Mouse (Mus musculus) intestine, embryonic 16.5 days (tissue): ENCODE data around the gene Ccdc63. TPM values are rescaled to one million over a fixed set of nuclear protein-coding genes. Genes with fewer than 3 reads are reported as not detected.

Experiments used
- ATAC-seq: fragments of 200-750 bp; cut with Nextera tagmentation; 2 replicates; pipeline ENCODE4 v1.8.0; 2017; ENCODE audit warnings: moderate TSS enrichment, moderate library complexity
- H3K27ac ChIP-seq: fragments of 300-500 bp; sonication (generic); 2 replicates; pipeline ENCODE4 v1.5.1; 2014; ENCODE audit warnings: mild to moderate bottlenecking, low read length
- H3K27me3 ChIP-seq: fragments of 300-500 bp; sonication (generic); replicated peaks from 2 replicates; pipeline ENCODE4 v1.6.1; 2014; ENCODE audit warnings: low read length, control low read depth, mixed read lengths; ENCODE audit not compliant: control insufficient read depth, insufficient read depth
- H3K36me3 ChIP-seq: fragments of 300-500 bp; sonication (generic); 2 replicates; pipeline ENCODE4 v1.6.1; 2014; ENCODE audit warnings: low read length, control low read depth; ENCODE audit not compliant: control insufficient read depth, insufficient read depth
- H3K4me1 ChIP-seq: fragments of 300-500 bp; sonication (generic); 2 replicates; pipeline ENCODE4 v1.6.1; 2014; ENCODE audit warnings: low read length, control low read depth, mixed read lengths; ENCODE audit not compliant: control insufficient read depth, insufficient read depth
- H3K4me2 ChIP-seq: fragments of 300-500 bp; sonication (generic); 2 replicates; pipeline ENCODE4 v1.6.1; 2014; ENCODE audit warnings: low read depth, low read length, control low read depth
- H3K4me3 ChIP-seq: fragments of 300-500 bp; sonication (generic); 2 replicates; pipeline ENCODE4 v1.5.1; 2014; ENCODE audit warnings: mild to moderate bottlenecking, low read length
- H3K9ac ChIP-seq: fragments of 300-500 bp; sonication (generic); 2 replicates; pipeline ENCODE4 v1.6.1; 2014; ENCODE audit warnings: low read depth, low read length
- H3K9me3 ChIP-seq: fragments of 300-500 bp; sonication (generic); 2 replicates; pipeline ENCODE4 v1.6.1; 2016; ENCODE audit warnings: low read length, control low read depth; ENCODE audit not compliant: control insufficient read depth
- WGBS: fragments of 180-500 bp; shearing (Covaris S2); extraction: QIAGEN DNeasy Blood & Tissue Kit; methylation state at CpG from one replicate; pipeline ENCODE4 v1.1.7; 2014; 5-methylcytosine and 5-hydroxymethylcytosine counted together
- polyA plus RNA-seq: library from polyadenylated mRNA; unstranded; fragments of >200 nt; fragmentation: Nextera tagmentation; extraction: Ambion mirVana; gene quantifications from 2 replicates; pipeline ENCODE4 v1.2.1, GENCODE M21; 2015

Gene Ccdc63
- polyA plus RNA-seq, 1 experiment from 2014 or later: not detected

DNA sequence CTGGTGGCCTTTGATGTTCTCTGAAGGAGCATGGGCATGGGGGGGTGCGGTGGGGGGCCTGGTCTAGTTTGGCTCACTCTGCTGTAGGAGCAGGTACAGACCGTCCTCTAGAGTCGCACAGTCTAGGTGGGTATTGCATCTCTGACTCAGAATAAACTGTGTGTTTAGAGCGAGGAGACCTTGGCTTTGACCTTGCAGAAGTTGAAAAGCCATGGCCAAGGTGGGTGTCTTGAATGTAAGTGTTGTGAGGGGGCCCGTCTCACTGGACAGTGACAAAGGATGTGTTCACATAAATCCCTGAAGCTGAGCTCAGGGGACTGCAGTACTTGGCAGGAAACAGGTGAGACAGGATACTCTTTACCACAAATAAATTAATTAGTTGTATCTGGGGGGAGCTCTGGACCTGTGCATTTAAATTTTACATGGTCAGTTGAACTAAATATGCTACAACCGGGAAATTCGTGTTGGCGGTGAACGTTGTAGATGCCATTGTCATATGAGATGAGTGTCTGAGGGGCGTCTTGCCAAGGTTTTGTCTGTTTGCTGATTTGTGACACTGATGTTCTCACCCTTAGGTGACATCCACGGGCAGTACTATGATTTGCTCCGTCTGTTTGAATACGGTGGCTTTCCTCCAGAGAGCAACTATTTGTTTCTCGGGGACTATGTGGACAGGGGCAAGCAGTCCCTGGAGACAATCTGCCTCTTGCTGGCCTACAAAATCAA, 27.9 kb upstream of the Ccdc63 start:
- Histone ChIP-seq H3K4me1 (peaks cover 10% of the 10 kb centered on the region), H3K4me2 (no peak overlapping the region), H3K4me3 (no peak overlapping the region), H3K27ac (no peak overlapping the region), H3K9me3 (no peaks in the 10 kb centered on the region), H3K36me3 (peaks cover 34% of the 10 kb centered on the region), H3K9ac (no peak overlapping the region), H3K27me3 (no peaks in the 10 kb centered on the region)
- ATAC-seq: no peak
- 88% methylated on average over 13 of the region's 14 CpGs for WGBS

DNA sequence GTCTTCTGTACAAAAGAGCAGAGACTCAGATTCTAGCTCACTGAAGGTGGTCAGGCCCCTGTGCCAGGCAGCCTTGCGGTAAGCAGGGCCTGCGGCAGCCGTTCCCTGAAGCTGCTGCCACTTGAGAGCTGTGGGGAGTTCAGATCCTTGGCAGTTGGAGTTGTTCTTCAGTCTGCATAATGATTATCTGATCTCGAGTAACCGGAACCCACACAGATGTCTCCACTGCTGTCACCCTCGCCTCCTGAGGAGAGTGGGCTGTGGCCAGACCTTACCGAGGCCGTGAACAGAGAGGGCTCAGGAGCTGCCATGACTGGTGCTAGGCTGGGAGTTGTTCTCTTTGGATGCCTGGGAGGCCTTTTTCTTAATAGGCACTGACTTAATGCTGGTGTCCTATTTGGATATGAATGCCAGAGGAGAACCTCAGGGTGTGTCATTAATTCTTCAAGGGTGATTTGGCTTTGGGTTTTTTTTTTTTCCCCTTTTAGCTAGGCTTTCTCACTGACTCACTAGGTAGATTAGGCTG, 26.1 kb upstream of the Ccdc63 start:
- peaks cover 29% of the 10 kb centered on the region; the same call in 1 of the 2 replicates for H3K36me3 ChIP-seq
- no peak for ATAC-seq
- no peaks in the 10 kb centered on the region for H3K9me3 ChIP-seq
- 58% methylated on average over 8 of the region's 8 CpGs for WGBS
- no peak overlapping the region for H3K27ac ChIP-seq
- H3K27me3 ChIP-seq: no peaks in the 10 kb centered on the region
- H3K4me2 ChIP-seq: no peak overlapping the region
- H3K4me3 ChIP-seq: no peak overlapping the region
- no peak overlapping the region for H3K9ac ChIP-seq
- peaks cover 26% of the 10 kb centered on the region for H3K4me1 ChIP-seq

DNA sequence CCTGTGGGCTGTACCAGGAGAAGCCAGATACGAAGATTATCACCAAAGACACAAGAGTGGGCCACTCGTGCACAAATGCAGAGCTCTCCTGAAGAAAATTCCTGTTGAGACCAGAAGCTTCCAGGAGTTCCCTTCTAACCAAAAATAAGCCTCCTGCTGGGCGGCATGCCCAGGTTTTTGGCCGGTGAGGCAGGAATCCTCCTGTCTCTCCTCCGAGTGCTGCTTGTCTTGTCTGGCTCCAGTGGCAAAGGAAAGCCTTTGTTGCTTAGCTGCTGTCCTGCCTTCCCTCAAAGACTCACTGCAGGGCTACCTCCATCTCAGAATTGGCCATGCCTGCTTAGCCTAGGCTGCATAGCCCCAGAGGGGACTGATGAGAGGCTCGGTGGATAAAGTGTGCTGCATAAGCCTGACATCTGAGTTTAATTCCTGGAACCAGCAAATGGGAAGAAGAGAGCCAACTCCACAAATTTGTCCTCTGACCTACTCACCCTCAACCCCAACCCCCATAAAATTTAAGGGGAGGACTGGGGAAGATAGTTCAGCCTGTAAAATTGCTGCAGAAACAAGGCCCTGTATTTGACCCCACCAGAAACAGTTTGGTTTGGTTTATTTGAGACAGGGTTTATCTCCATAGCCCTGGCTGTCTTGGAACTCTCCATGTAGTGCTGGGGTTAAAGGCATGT, 24.8 kb upstream of the Ccdc63 start:
- no peak overlapping the region for H3K4me3 ChIP-seq
- ATAC-seq: no peak
- no peak overlapping the region; the same call in 1 of the 2 replicates for H3K9ac ChIP-seq
- H3K27ac ChIP-seq: no peak overlapping the region
- H3K27me3 ChIP-seq: no peaks in the 10 kb centered on the region
- no peaks in the 10 kb centered on the region for H3K9me3 ChIP-seq
- 56% methylated on average over 6 of the region's 6 CpGs for WGBS
- H3K4me2 ChIP-seq: no peak overlapping the region
- H3K36me3 ChIP-seq: peaks cover 19% of the 10 kb centered on the region; the same call in 1 of the 2 replicates
- peaks cover 39% of the 10 kb centered on the region for H3K4me1 ChIP-seq

DNA sequence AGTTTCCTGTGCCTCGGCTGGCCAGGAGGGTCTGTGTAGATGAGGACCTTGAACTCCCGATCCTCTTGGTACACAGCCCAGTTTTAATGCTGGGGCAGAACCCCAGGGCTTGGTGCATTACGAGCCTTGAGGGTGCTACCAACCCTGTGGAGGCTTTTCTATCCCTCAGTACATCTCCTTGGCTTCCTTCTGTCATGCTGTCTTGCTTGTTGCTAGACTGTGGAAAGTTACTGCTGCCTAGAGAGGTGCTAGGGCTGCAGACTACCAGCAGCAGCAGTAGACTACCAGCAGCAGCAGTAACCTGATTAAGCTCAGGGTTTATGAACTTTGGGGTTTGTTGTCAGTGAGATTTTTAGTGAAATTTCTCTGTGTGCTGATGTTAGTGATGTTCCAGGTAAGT, 23.4 kb upstream of the Ccdc63 start:
- ATAC-seq: no peak
- H3K27ac ChIP-seq: no peak overlapping the region
- peaks cover 49% of the 10 kb centered on the region for H3K4me1 ChIP-seq
- 47% methylated on average over 3 of the region's 3 CpGs for WGBS
- no peak overlapping the region for H3K4me3 ChIP-seq
- H3K36me3 ChIP-seq: peaks cover 14% of the 10 kb centered on the region; the same call in 1 of the 2 replicates
- no peaks in the 10 kb centered on the region for H3K9me3 ChIP-seq
- H3K9ac ChIP-seq: peak overlapping the region; percentile 5; the same call in 1 of the 2 replicates
- H3K4me2 ChIP-seq: no peak overlapping the region
- H3K27me3 ChIP-seq: no peaks in the 10 kb centered on the region

DNA sequence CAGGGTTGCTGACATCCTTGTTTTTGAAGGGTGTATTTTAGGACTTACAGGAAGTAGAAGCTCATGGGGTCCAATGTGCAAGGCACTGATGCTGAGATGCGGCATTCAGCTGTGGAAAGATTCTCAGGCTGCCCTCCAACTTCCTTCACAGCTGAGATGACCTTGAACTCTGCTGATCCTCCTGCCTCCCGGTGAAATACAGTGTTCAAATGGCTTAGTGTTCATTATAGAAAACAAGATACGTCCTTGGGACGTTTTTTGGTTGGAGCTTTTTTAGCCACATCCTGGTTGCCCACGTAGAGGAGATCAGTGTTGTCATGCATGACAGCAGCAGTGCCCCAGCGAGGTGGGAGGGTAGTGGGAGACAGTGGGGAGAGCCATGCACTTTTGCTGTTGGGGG, 22.6 kb upstream of the Ccdc63 start:
- 49% methylated on average over 6 of the region's 6 CpGs for WGBS
- Histone ChIP-seq H3K4me3 (no peak overlapping the region), H3K4me2 (0 out of 2 replicates have a peak overlapping the region, but pooled peaks have one; percentile 11), H3K36me3 (peaks cover 9% of the 10 kb centered on the region; the same call in 1 of the 2 replicates), H3K27me3 (no peaks in the 10 kb centered on the region), H3K9me3 (no peaks in the 10 kb centered on the region), H3K27ac (no peak overlapping the region), H3K9ac (no peak overlapping the region), H3K4me1 (peaks cover 49% of the 10 kb centered on the region)
- ATAC-seq: no peak

DNA sequence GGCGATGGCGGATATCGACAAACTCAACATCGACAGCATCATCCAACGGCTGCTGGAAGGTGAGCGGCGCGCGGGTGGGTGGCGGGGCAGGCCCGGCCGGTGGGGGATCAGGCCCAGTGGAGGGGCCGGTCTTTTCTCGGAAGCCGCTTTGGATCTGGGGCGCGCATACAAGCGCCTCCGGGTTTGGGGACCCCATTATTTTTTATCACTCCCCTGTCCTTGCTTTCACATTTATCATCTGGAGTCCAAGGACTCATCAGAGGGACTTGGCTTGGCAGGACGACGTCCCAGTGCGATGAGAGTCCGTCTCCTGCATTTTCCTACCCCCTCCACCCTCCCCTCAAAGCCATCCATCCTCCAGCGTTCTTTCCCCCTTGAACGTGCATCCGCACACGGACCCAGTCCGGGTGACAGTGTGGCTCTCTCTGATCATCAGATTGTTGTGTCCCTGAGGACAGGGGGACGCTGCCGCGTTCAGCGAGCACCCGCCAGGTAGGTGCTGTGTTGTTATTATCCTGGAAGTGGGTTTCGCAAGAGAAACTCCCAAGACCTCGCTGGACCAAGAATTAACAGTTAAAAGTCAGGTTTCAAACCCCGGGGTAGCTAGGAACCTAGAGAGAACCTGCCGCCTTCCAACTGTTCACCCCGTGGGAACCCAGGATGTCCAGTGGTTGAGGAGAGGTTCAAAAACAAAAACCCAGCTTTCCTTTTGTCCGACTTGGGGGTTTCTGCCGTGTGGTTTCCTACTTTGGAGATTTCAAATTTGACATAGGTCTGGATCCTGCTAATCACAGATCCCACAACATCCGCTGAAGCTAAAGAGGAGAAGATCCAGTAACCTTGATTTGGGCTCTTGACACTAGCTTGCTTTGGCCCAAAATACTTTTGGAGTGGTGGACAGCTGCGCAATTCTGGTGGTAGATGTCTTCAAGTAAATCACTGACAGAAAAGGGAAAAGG, 18.2 kb upstream of the Ccdc63 start:
- H3K9ac ChIP-seq: peak overlapping the region; percentile 88
- 1% methylated on average over 42 of the region's 42 CpGs for WGBS
- H3K9me3 ChIP-seq: no peaks in the 10 kb centered on the region
- peak overlapping the region; percentile 61 for H3K27ac ChIP-seq
- H3K36me3 ChIP-seq: peaks cover 7% of the 10 kb centered on the region; the same call in 1 of the 2 replicates
- ATAC-seq: peak; percentile 17
- peak overlapping the region; percentile 71 for H3K4me2 ChIP-seq
- H3K4me3 ChIP-seq: peak overlapping the region; percentile 67
- H3K4me1 ChIP-seq: peaks cover 69% of the 10 kb centered on the region
- no peaks in the 10 kb centered on the region for H3K27me3 ChIP-seq

DNA sequence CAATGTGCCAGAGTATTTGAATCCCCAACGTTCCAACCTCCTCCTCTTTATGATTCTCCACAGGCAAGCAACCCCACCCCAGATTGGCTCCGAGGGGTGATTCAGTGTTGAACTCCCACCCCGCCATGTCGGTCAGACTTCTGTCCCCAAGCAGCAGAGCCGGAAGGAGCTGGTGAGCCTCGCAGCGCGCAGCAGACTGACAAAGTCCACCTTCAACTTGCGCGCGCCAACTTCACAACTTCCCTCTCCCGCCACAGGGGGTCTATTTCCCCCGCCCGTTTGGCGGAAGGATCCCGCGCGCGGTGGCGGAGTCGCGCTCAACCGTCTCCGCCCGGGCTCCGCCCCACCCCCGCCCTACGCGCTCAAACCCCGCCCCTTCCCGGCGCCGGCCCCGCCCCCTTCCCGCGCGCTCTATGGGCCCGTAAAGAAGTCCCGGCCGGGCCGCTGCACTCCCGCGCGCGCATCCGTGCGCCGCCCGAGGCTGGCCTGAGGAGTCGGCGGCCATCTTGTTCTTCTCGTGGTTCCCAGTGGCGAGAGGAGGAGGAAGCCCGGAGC, 17.3 kb upstream of the Ccdc63 start, which contains the start of gene Ppp1cc:
TSS of gene Ppp1cc (plus strand) at position 452 of the 555 bp plus-strand sequence.
- no peaks in the 10 kb centered on the region for H3K9me3 ChIP-seq
- peak within 1 kb of the TSS; percentile 76 for H3K4me2 ChIP-seq
- under 1% methylated on average over 50 of the region's 54 CpGs for WGBS
- H3K9ac ChIP-seq: peak within 1 kb of the TSS; percentile 88
- peak; percentile 90 for ATAC-seq
- peaks cover 61% of the 10 kb centered on the region for H3K4me1 ChIP-seq
- no peaks in the 10 kb centered on the region for H3K27me3 ChIP-seq
- H3K27ac ChIP-seq: peak within 1 kb of the TSS; percentile 91
- peak within 1 kb of the TSS; percentile 67 for H3K4me3 ChIP-seq
- H3K36me3 ChIP-seq: peaks cover 7% of the 10 kb centered on the region; the same call in 1 of the 2 replicates

DNA sequence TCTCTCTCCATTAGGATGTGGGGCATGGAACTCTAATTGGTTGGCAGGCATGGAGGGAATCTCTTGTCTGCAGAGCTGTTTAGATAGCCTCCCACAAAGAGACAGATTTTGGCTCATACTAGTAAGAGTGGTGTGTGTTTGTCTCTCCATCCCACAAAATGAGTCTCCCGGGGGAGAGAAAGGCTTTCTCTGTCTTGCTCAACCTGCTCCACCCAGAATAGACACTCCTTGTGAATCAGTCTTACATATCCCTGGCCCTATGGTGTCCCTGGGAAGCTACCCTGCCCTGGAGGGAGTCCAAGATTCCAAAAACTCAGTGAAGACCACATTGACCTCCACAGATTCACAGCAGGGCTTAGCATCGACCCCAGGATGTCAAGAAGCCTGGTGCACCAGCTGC, 15.9 kb upstream of the Ccdc63 start:
- Histone ChIP-seq H3K27ac (no peak overlapping the region), H3K4me3 (no peak overlapping the region), H3K9me3 (no peaks in the 10 kb centered on the region), H3K36me3 (0 out of 2 replicates have a peak, but pooled peaks cover 2% of the 10 kb centered on the region), H3K27me3 (no peaks in the 10 kb centered on the region), H3K4me2 (no peak overlapping the region), H3K9ac (no peak overlapping the region), H3K4me1 (peaks cover 49% of the 10 kb centered on the region)
- no peak for ATAC-seq
- WGBS: 54% methylated on average over 2 of the region's 2 CpGs
